Mouse (Mus musculus) stomach, postnatal 0 days (tissue): ENCODE measurements around the gene Gm13275.
"Not testable (repeated sequence)": the region's sequence is repeated elsewhere in the genome, so short reads cannot be mapped to it uniquely, and the experiment has no call there.

Experiments used
- CTCF ChIP-seq: IDR thresholded peaks from 2 replicates; pipeline ENCODE4 v1.5.1; 2016; ENCODE audit warnings: antibody characterized with exemption, low read depth, mild to moderate bottlenecking, moderate library complexity
- EP300 ChIP-seq: optimal IDR thresholded peaks from 2 replicates; pipeline ENCODE3; 2016; ENCODE audit warnings: antibody characterized with exemption

- not testable (repeated sequence) for TF ChIP-seq EP300
- peak; percentile 59 for TF ChIP-seq CTCF
Observed at GRCm38 (mm10) chr4:88788402-88788801, 5.9 kb upstream of the Gm13275 start, which contains the start of gene Gm13277.
